Mouse (Mus musculus) CD4-positive naive resting alpha-beta T cell, adult 57 days (primary cell): ENCODE results near the gene Ncoa1. TPM values are rescaled to one million over a fixed set of nuclear protein-coding genes. Genes with fewer than 3 reads are reported as not detected.

Experiments used
- total RNA-seq: library from RNA; stranded (reverse); gene quantifications from one replicate; pipeline ENCODE4 v1.2.4, GENCODE M21; 2023

Gene Ncoa1
- 46.3 TPM for total RNA-seq

DNA sequence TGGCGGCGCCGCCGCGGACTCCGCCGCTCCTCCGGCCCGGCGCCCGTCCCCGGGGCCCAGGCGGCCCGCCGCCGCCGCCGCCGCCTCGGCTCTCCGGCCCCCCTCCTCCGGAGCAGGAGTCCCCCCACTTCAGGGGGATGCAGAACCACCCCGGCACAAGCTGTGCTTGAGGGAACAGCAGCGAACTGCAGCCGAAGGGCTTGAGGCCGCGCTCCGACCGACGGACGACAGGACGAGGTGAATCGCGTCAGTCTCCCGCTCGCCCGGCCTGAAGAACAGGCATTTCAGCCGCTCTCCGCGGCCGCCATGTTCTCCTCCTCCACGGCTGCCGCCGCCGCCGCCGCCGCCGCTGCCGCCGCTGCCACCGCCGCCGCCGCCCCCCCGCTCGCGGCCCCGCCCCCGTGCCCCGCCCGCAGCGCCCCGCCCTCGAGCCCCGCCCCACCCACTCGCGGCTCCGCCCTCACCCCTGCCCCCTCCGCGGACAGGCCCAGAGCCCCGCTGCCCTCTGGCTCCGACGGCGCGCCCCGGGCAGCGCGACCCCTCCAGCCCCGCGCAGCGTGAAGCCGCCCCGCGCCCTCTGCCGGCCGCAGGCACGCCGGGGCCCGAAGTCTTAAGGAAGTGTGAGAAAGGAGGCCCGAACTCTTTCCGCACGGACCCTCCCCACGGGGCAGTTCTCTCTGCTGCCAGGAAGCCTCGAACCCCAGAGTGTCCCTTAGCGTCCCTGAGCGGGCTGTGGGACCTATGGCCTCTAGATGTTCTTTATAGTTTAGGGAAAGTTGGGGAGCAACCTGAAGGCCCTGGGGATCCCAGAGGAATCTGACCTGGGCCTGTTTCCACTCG lies at the start of gene Ncoa1:
Ncoa1 (minus strand) TSS at position 351 of the 840 bp plus-strand sequence.

DNA sequence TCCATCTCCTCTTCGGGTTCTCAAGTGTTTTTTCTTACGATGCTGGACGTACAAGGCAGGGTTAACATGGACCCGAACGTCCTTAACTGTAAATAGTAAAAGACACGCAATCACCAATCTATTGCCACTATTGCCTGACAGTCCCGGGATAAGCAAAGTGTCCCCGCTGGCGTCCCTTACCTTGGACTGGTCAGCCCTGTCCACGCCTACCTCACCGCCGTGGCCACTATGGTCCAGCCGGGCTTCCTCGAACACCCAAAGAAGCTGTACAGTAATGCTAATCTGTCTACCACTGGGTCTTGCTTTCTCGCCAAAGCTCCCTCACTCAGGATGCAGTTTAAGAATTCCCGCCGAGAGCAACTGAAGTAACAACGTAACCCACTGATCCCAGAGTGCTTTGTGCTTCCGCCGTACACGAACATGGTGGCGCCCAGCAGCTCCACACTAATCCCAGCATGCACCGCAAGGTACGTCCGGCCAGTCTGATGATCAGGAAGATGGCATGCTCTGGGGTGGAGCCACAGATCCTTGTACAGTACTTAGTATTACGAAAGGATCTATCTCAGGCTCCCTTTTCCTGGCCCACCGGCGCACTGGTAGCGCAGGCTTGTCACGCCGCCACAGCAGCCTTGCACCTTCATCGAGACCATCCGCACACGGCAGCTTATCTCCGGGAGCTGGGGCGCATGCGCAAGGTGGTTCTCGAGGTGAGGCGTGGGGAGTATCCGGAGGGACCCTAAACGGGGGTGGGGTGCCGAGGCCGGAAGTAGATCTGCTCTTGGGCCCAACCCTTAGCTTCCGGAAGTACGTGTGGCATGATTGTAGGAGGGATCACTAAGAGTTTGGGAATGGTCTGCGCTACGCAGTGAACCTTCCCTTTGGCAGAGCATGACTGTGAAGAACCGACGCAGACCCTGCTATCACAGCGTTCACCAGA lies 243.1 kb downstream of the Ncoa1 start, which contains the start of the genes Ptrhd1 and Cenpo:
Ptrhd1 (plus strand) TSS at position 456 of the 937 bp plus-strand sequence.
Cenpo (minus strand) TSS at position 723 of the 937 bp plus-strand sequence.

Other genes with a start within 250 kb of the Ncoa1 start
- gene Ptrhd1, start 243.2 kb downstream of the Ncoa1 start, total RNA-seq: 5.6 TPM
- 26.3 TPM for gene Cenpo, start 242.9 kb downstream of the Ncoa1 start, total RNA-seq
- 210 TPM for gene Itsn2, start 115.5 kb upstream of the Ncoa1 start, total RNA-seq
- gene Gm3625, start 115.7 kb upstream of the Ncoa1 start, total RNA-seq: not detected